Mouse (Mus musculus) stomach, postnatal 0 days (tissue): ENCODE measurements around the gene Ptx4.

Experiments
- CTCF ChIP-seq: IDR thresholded peaks from 2 replicates; pipeline ENCODE4 v1.5.1; 2016; ENCODE audit warnings: antibody characterized with exemption, low read depth, mild to moderate bottlenecking, moderate library complexity
- EP300 ChIP-seq: optimal IDR thresholded peaks from 2 replicates; pipeline ENCODE3; 2016; ENCODE audit warnings: antibody characterized with exemption

DNA sequence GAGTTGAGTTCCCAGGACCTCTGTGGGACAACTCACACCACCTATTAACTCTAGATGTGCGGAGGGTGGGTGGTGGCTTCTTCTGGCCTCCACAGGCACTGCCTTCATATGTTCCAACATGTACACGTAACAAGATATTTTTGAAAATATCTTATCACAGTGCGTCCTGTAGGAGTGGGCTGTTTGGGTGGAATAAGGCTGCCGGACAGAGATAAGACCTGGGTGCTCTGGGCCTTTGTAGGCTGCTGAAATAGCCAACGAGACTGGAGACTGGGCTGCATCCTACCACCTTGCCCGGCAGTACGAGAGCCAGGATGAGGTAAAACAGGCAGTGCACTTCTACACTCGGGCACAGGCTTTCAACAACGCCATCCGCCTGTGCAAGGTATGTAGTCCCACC is 31.4 kb upstream of the Ptx4 start:
- no peak for TF ChIP-seq CTCF
- no peak for TF ChIP-seq EP300
